Mouse (Mus musculus): ENCODE results near the gene Il12rb2.

The Il12rb2 gene

GRCm38 (mm10) chr6:67375982-67376391, at the start of gene Il12rb2:
Il12rb2 (minus strand) TSS chr6:67376188.
- peak in 1 of 2 experiments; percentile 3 for DNase-seq (ENCODE audit: low spot score in 2 of 2)

- no peak for DNase-seq (ENCODE audit: low spot score in 2 of 2)
Measured at GRCm38 (mm10) chr6:67421761-67422160, 45.8 kb upstream of the Il12rb2 start.

- no peak for DNase-seq (ENCODE audit: low spot score in 2 of 2)
Measured at GRCm38 (mm10) chr6:67416557-67416956, 40.6 kb upstream of the Il12rb2 start.

- DNase-seq (ENCODE audit: low spot score in 2 of 2): no peak
Measured at GRCm38 (mm10) chr6:67415276-67415675, 39.3 kb upstream of the Il12rb2 start.

GRCm38 (mm10) chr6:67413378-67413777, 37.4 kb upstream of the Il12rb2 start:
- DNase-seq (ENCODE audit: low spot score in 2 of 2): no peak

GRCm38 (mm10) chr6:67405281-67405682, 29.3 kb upstream of the Il12rb2 start:
- DNase-seq (ENCODE audit: low spot score in 2 of 2): no peak

GRCm38 (mm10) chr6:67399551-67399950, 23.6 kb upstream of the Il12rb2 start:
- DNase-seq (ENCODE audit: low spot score in 2 of 2): no peak

GRCm38 (mm10) chr6:67365785-67366184, 10.2 kb downstream of the Il12rb2 start:
- DNase-seq (ENCODE audit: low spot score in 2 of 2): no peak

GRCm38 (mm10) chr6:67348065-67348464, 27.9 kb downstream of the Il12rb2 start:
- no peak for DNase-seq (ENCODE audit: low spot score in 2 of 2)

GRCm38 (mm10) chr6:67339494-67339893, 36.5 kb downstream of the Il12rb2 start:
- DNase-seq (ENCODE audit: low spot score in 2 of 2): no peak

GRCm38 (mm10) chr6:67337943-67338342, 38.0 kb downstream of the Il12rb2 start:
- no peak for DNase-seq (ENCODE audit: low spot score in 2 of 2)

- no peak for DNase-seq (ENCODE audit: low spot score in 2 of 2)
Measured at GRCm38 (mm10) chr6:67323788-67324187, 52.2 kb downstream of the Il12rb2 start.

GRCm38 (mm10) chr6:67318451-67318850, 57.5 kb downstream of the Il12rb2 start:
- peak in 1 of 2 experiments; percentile 74 for DNase-seq (ENCODE audit: low spot score in 2 of 2)

GRCm38 (mm10) chr6:67317827-67318338, 58.1 kb downstream of the Il12rb2 start:
- DNase-seq (ENCODE audit: low spot score in 2 of 2): no peak

GRCm38 (mm10) chr6:67317068-67317467, 58.9 kb downstream of the Il12rb2 start:
- no peak for DNase-seq (ENCODE audit: low spot score in 2 of 2)

- no peak for DNase-seq (ENCODE audit: low spot score in 2 of 2)
Measured at GRCm38 (mm10) chr6:67314697-67315096, 61.3 kb downstream of the Il12rb2 start.

- no peak for DNase-seq (ENCODE audit: low spot score in 2 of 2)
Measured at GRCm38 (mm10) chr6:67309752-67310151, 66.2 kb downstream of the Il12rb2 start.

GRCm38 (mm10) chr6:67308994-67309393, 67.0 kb downstream of the Il12rb2 start:
- DNase-seq (ENCODE audit: low spot score in 2 of 2): no peak

GRCm38 (mm10) chr6:67303210-67303609, 72.8 kb downstream of the Il12rb2 start:
- DNase-seq (ENCODE audit: low spot score in 2 of 2): no peak

- DNase-seq (ENCODE audit: low spot score in 2 of 2): no peak
Measured at GRCm38 (mm10) chr6:67302471-67302870, 73.5 kb downstream of the Il12rb2 start.

GRCm38 (mm10) chr6:67301230-67301629, 74.8 kb downstream of the Il12rb2 start:
- DNase-seq (ENCODE audit: low spot score in 2 of 2): no peak

GRCm38 (mm10) chr6:67300710-67301163, 75.3 kb downstream of the Il12rb2 start:
- DNase-seq (ENCODE audit: low spot score in 2 of 2): peak in 1 of 2 experiments; percentile 53

GRCm38 (mm10) chr6:67300300-67300699, 75.7 kb downstream of the Il12rb2 start:
- DNase-seq (ENCODE audit: low spot score in 2 of 2): no peak

GRCm38 (mm10) chr6:67298742-67299141, 77.2 kb downstream of the Il12rb2 start:
- DNase-seq (ENCODE audit: low spot score in 2 of 2): no peak

All from left cerebral cortex, adult 9 months (tissue).